Mouse (Mus musculus) forebrain, embryonic 12.5 days (tissue): ENCODE results near the gene Tspan11. TPM values are rescaled to one million over a fixed set of nuclear protein-coding genes. Genes with fewer than 3 reads are reported as not detected.
A peak's percentile ranks its signal among the peaks of the same experiment; 100 is the strongest.

Experiments
- ATAC-seq: fragments of 200-750 bp; cut with Nextera tagmentation; 2 replicates; pipeline ENCODE4 v1.8.0; 2017; ENCODE audit warnings: moderate TSS enrichment; ENCODE audit not compliant: low FRiP score
- H3K27ac ChIP-seq: fragments of 300-500 bp; sonication (generic); 2 replicates; pipeline ENCODE4 v1.5.1; 2016; ENCODE audit warnings: mild to moderate bottlenecking
- H3K27me3 ChIP-seq: fragments of 300-500 bp; sonication (generic); 2 replicates; pipeline ENCODE4 v1.6.1; 2016; ENCODE audit warnings: mild to moderate bottlenecking
- H3K36me3 ChIP-seq: fragments of 300-500 bp; sonication (generic); replicated peaks from 2 replicates; pipeline ENCODE4 v1.6.1; 2016; ENCODE audit warnings: mild to moderate bottlenecking
- H3K4me1 ChIP-seq: fragments of 300-500 bp; sonication (generic); 2 replicates; pipeline ENCODE4 v1.6.1; 2016
- H3K4me2 ChIP-seq: fragments of 300-500 bp; sonication (generic); 2 replicates; pipeline ENCODE4 v1.6.1; 2016; ENCODE audit warnings: mild to moderate bottlenecking, moderate library complexity
- H3K4me3 ChIP-seq: fragments of 300-500 bp; sonication (generic); replicated peaks from 2 replicates; pipeline ENCODE4 v1.5.1; 2016; ENCODE audit warnings: mild to moderate bottlenecking
- H3K9ac ChIP-seq: fragments of 300-500 bp; sonication (generic); 2 replicates; pipeline ENCODE4 v1.6.1; 2016; ENCODE audit warnings: mild to moderate bottlenecking
- H3K9me3 ChIP-seq: fragments of 300-500 bp; sonication (generic); 2 replicates; pipeline ENCODE4 v1.6.1; 2016
- WGBS: fragments of 180-500 bp; shearing (Covaris S2); methylation state at CpG from one replicate; pipeline ENCODE4 v1.1.7; 2016; 5-methylcytosine and 5-hydroxymethylcytosine counted together
- polyA plus RNA-seq: library from polyadenylated mRNA; unstranded; fragments of >200 nt; fragmentation: Nextera tagmentation; extraction: Ambion mirVana; gene quantifications from 2 replicates; pipeline ENCODE4 v1.2.1, GENCODE M21; 2016

The Tspan11 gene
- polyA plus RNA-seq, 1 experiment from 2014 or later = 13.0 TPM

GRCm38 (mm10) chr6:127888581-127888980 is 1.2 kb downstream of the Tspan11 start:
- H3K4me2 ChIP-seq = peak overlapping the region; percentile 83
- H3K27me3 ChIP-seq = peaks cover 21% of the 10 kb centered on the region
- 69% methylated on average over 3 of the region's 3 CpGs for WGBS
- 0 out of 2 replicates have a peak overlapping the region, but pooled peaks have one; percentile 66 for H3K9ac ChIP-seq
- ATAC-seq = no peak
- no peak overlapping the region; the same call in 1 of the 2 replicates for H3K27ac ChIP-seq
- H3K4me1 ChIP-seq = peaks cover 34% of the 10 kb centered on the region
- peak overlapping the region; percentile 50 for H3K4me3 ChIP-seq
- no peaks in the 10 kb centered on the region for H3K36me3 ChIP-seq
- H3K9me3 ChIP-seq = no peaks in the 10 kb centered on the region

- WGBS = 45% methylated on average over 6 of the region's 6 CpGs
- no peaks in the 10 kb centered on the region for H3K36me3 ChIP-seq
- H3K27ac ChIP-seq = no peak overlapping the region
- H3K9ac ChIP-seq = no peak overlapping the region
- H3K4me1 ChIP-seq = peaks cover 16% of the 10 kb centered on the region
- peaks cover 10% of the 10 kb centered on the region; the same call in 1 of the 2 replicates for H3K27me3 ChIP-seq
- no peak overlapping the region for H3K4me2 ChIP-seq
- H3K9me3 ChIP-seq = no peaks in the 10 kb centered on the region
- no peak for ATAC-seq
- no peak overlapping the region for H3K4me3 ChIP-seq
Observed at GRCm38 (mm10) chr6:127893611-127894010, 6.2 kb downstream of the Tspan11 start.

- Histone ChIP-seq H3K4me3 (no peak overlapping the region), H3K4me2 (no peak overlapping the region), H3K9me3 (no peaks in the 10 kb centered on the region), H3K27me3 (peaks cover 6% of the 10 kb centered on the region; the same call in 1 of the 2 replicates), H3K4me1 (peaks cover 8% of the 10 kb centered on the region), H3K27ac (no peak overlapping the region), H3K36me3 (no peaks in the 10 kb centered on the region), H3K9ac (no peak overlapping the region)
- no peak for ATAC-seq
- 42% methylated on average over 6 of the region's 6 CpGs for WGBS
Observed at GRCm38 (mm10) chr6:127894999-127895398, 7.6 kb downstream of the Tspan11 start.

- Histone ChIP-seq H3K4me3 (no peak overlapping the region), H3K9ac (no peak overlapping the region), H3K9me3 (no peaks in the 10 kb centered on the region), H3K36me3 (no peaks in the 10 kb centered on the region), H3K27me3 (peaks cover 6% of the 10 kb centered on the region; the same call in 1 of the 2 replicates), H3K4me2 (no peak overlapping the region), H3K27ac (no peak overlapping the region), H3K4me1 (peaks cover 5% of the 10 kb centered on the region)
- 98% methylated on average over 3 of the region's 3 CpGs for WGBS
- ATAC-seq = no peak
Observed at GRCm38 (mm10) chr6:127896425-127896824, 9.0 kb downstream of the Tspan11 start.

GRCm38 (mm10) chr6:127897342-127897741 is 10.0 kb downstream of the Tspan11 start:
- whole genome bisulfite sequencing = 96% methylated on average over 3 of the region's 3 CpGs
- H3K9me3 ChIP-seq = no peaks in the 10 kb centered on the region
- H3K4me2 ChIP-seq = no peak overlapping the region
- no peaks in the 10 kb centered on the region; the same call in 1 of the 2 replicates for H3K27me3 ChIP-seq
- no peak overlapping the region for H3K27ac ChIP-seq
- no peak overlapping the region for H3K9ac ChIP-seq
- no peak overlapping the region for H3K4me3 ChIP-seq
- peaks cover 5% of the 10 kb centered on the region for H3K4me1 ChIP-seq
- no peaks in the 10 kb centered on the region for H3K36me3 ChIP-seq
- ATAC-seq = no peak

- Histone ChIP-seq H3K9me3 (no peaks in the 10 kb centered on the region), H3K27ac (no peak overlapping the region), H3K4me2 (no peak overlapping the region), H3K27me3 (no peaks in the 10 kb centered on the region; the same call in 1 of the 2 replicates), H3K9ac (no peak overlapping the region), H3K4me1 (no peaks in the 10 kb centered on the region; the same call in 1 of the 2 replicates), H3K4me3 (no peak overlapping the region), H3K36me3 (no peaks in the 10 kb centered on the region)
- no peak for ATAC-seq
- WGBS = 85% methylated on average over 6 of the region's 6 CpGs
Observed at GRCm38 (mm10) chr6:127900062-127900461, 12.7 kb downstream of the Tspan11 start.

GRCm38 (mm10) chr6:127901261-127901660 is 13.9 kb downstream of the Tspan11 start:
- no peak for ATAC-seq
- 84% methylated on average over 3 of the region's 3 CpGs for WGBS

GRCm38 (mm10) chr6:127901669-127902068 is 14.3 kb downstream of the Tspan11 start:
- H3K4me1 ChIP-seq = no peaks in the 10 kb centered on the region
- 93% methylated on average over 5 of the region's 5 CpGs for WGBS
- H3K36me3 ChIP-seq = no peaks in the 10 kb centered on the region

More at GRCm38 (mm10) chr6:127901261-127901660, 13.9 kb downstream of the Tspan11 start:
- no peak overlapping the region for H3K4me2 ChIP-seq
- no peak overlapping the region for H3K9ac ChIP-seq
- no peaks in the 10 kb centered on the region; the same call in 1 of the 2 replicates for H3K4me1 ChIP-seq
- H3K27ac ChIP-seq = no peak overlapping the region
- no peaks in the 10 kb centered on the region for H3K27me3 ChIP-seq
- no peaks in the 10 kb centered on the region for H3K9me3 ChIP-seq
- H3K4me3 ChIP-seq = no peak overlapping the region
- H3K36me3 ChIP-seq = no peaks in the 10 kb centered on the region

GRCm38 (mm10) chr6:127902559-127902958 is 15.2 kb downstream of the Tspan11 start:
- Histone ChIP-seq H3K4me3 (no peak overlapping the region), H3K36me3 (no peaks in the 10 kb centered on the region), H3K4me2 (no peak overlapping the region), H3K4me1 (no peaks in the 10 kb centered on the region), H3K9me3 (no peaks in the 10 kb centered on the region), H3K9ac (no peak overlapping the region), H3K27me3 (no peaks in the 10 kb centered on the region), H3K27ac (no peak overlapping the region)
- ATAC-seq = no peak
- WGBS = 87% methylated on average over 8 of the region's 8 CpGs

More at GRCm38 (mm10) chr6:127901669-127902068, 14.3 kb downstream of the Tspan11 start:
- no peak overlapping the region for H3K9ac ChIP-seq
- no peaks in the 10 kb centered on the region for H3K27me3 ChIP-seq
- H3K9me3 ChIP-seq = no peaks in the 10 kb centered on the region
- no peak overlapping the region for H3K4me2 ChIP-seq
- H3K27ac ChIP-seq = no peak overlapping the region
- H3K4me3 ChIP-seq = no peak overlapping the region
- ATAC-seq = no peak

- no peak overlapping the region for H3K27ac ChIP-seq
- no peak overlapping the region for H3K4me3 ChIP-seq
- H3K4me1 ChIP-seq = no peaks in the 10 kb centered on the region
- no peaks in the 10 kb centered on the region for H3K9me3 ChIP-seq
- no peak overlapping the region for H3K9ac ChIP-seq
- no peaks in the 10 kb centered on the region for H3K27me3 ChIP-seq
- 92% methylated on average over 4 of the region's 4 CpGs for WGBS
- H3K36me3 ChIP-seq = 0 out of 2 replicates have a peak, but pooled peaks cover under 1% of the 10 kb centered on the region
- no peak for ATAC-seq
- H3K4me2 ChIP-seq = no peak overlapping the region
Observed at GRCm38 (mm10) chr6:127910638-127911037, 23.2 kb downstream of the Tspan11 start.

- no peak overlapping the region for H3K4me3 ChIP-seq
- no peak overlapping the region for H3K27ac ChIP-seq
- no peak overlapping the region for H3K4me2 ChIP-seq
- H3K9ac ChIP-seq = no peak overlapping the region
- peaks cover 5% of the 10 kb centered on the region; the same call in 1 of the 2 replicates for H3K9me3 ChIP-seq
- ATAC-seq = no peak
- WGBS = 75% methylated on average over 4 of the region's 4 CpGs
- no peaks in the 10 kb centered on the region for H3K4me1 ChIP-seq
- no peaks in the 10 kb centered on the region for H3K27me3 ChIP-seq
- H3K36me3 ChIP-seq = peaks cover 7% of the 10 kb centered on the region; the same call in 1 of the 2 replicates
Observed at GRCm38 (mm10) chr6:127911687-127912086, 24.3 kb downstream of the Tspan11 start.

- Histone ChIP-seq H3K27me3 (no peaks in the 10 kb centered on the region), H3K4me3 (no peak overlapping the region), H3K4me2 (no peak overlapping the region), H3K27ac (no peak overlapping the region), H3K9ac (no peak overlapping the region), H3K9me3 (peaks cover 5% of the 10 kb centered on the region; the same call in 1 of the 2 replicates), H3K36me3 (peaks cover 7% of the 10 kb centered on the region; the same call in 1 of the 2 replicates), H3K4me1 (no peaks in the 10 kb centered on the region)
- ATAC-seq = peak; percentile 36; the same call in 1 of the 2 replicates
- 94% methylated on average over 3 of the region's 3 CpGs for WGBS
Observed at GRCm38 (mm10) chr6:127912938-127913337, 25.5 kb downstream of the Tspan11 start.

GRCm38 (mm10) chr6:127916993-127917392 is 29.6 kb downstream of the Tspan11 start:
- Histone ChIP-seq H3K36me3 (peaks cover 7% of the 10 kb centered on the region; the same call in 1 of the 2 replicates), H3K4me1 (no peaks in the 10 kb centered on the region), H3K9ac (no peak overlapping the region), H3K9me3 (peaks cover 5% of the 10 kb centered on the region; the same call in 1 of the 2 replicates), H3K4me2 (no peak overlapping the region), H3K27ac (no peak overlapping the region), H3K4me3 (no peak overlapping the region), H3K27me3 (no peaks in the 10 kb centered on the region)
- ATAC-seq = no peak
- WGBS = 79% methylated on average over 3 of the region's 3 CpGs
